Mouse (Mus musculus): ENCODE measurements at regions not wholly inside any gene's neighbourhood (a gene's known extent, or its start where the extent isn't known, plus 50 kb on each side); places are given as distances from the start of the nearest gene placed in this dataset.

- no peak overlapping the region for H3K27ac ChIP-seq (ENCODE audit: insufficient read depth, low read length)
- H3K4me1 ChIP-seq (ENCODE audit: control insufficient read depth, insufficient read depth, low read length), result no peaks in the 10 kb centered on the region
- no peak overlapping the region for H3K4me3 ChIP-seq (ENCODE audit: insufficient read depth, low read length)
- TF ChIP-seq CTCF (IDR thresholded peaks at IDR 0.05; ENCODE audit: borderline replicate concordance, insufficient read depth, low read length) (no peak), POLR2A (IDR thresholded peaks at IDR 0.05; ENCODE audit: low read depth, low read length) (no peak)
Measured at GRCm38 (mm10) chr10:67689944-67690670, 141.4 kb upstream of the Ado start.

GRCm38 (mm10) chr10:67679382-67679781 lies 130.6 kb upstream of the Ado start:
- no peak overlapping the region for H3K27ac ChIP-seq (ENCODE audit: insufficient read depth, low read length)
- H3K4me3 ChIP-seq (ENCODE audit: insufficient read depth, low read length), result no peak overlapping the region
- TF ChIP-seq POLR2A (IDR thresholded peaks at IDR 0.05; ENCODE audit: low read depth, low read length) (no peak), CTCF (IDR thresholded peaks at IDR 0.05; ENCODE audit: borderline replicate concordance, insufficient read depth, low read length) (no peak)
- H3K4me1 ChIP-seq (ENCODE audit: control insufficient read depth, insufficient read depth, low read length), result no peaks in the 10 kb centered on the region

- TF ChIP-seq CTCF (IDR thresholded peaks at IDR 0.05; ENCODE audit: borderline replicate concordance, insufficient read depth, low read length) (no peak), POLR2A (IDR thresholded peaks at IDR 0.05; ENCODE audit: low read depth, low read length) (no peak)
- Histone ChIP-seq H3K4me1 (ENCODE audit: control insufficient read depth, insufficient read depth, low read length) (no peaks in the 10 kb centered on the region), H3K4me3 (ENCODE audit: insufficient read depth, low read length) (no peak overlapping the region), H3K27ac (ENCODE audit: insufficient read depth, low read length) (no peak overlapping the region)
Measured at GRCm38 (mm10) chr10:67673450-67673849, 124.7 kb upstream of the Ado start.

GRCm38 (mm10) chr10:67672281-67672680 lies 123.5 kb upstream of the Ado start:
- H3K27ac ChIP-seq (ENCODE audit: insufficient read depth, low read length), result no peak overlapping the region
- no peak overlapping the region for H3K4me3 ChIP-seq (ENCODE audit: insufficient read depth, low read length)
- H3K4me1 ChIP-seq (ENCODE audit: control insufficient read depth, insufficient read depth, low read length), result no peaks in the 10 kb centered on the region
- TF ChIP-seq CTCF (IDR thresholded peaks at IDR 0.05; ENCODE audit: borderline replicate concordance, insufficient read depth, low read length) (no peak), POLR2A (IDR thresholded peaks at IDR 0.05; ENCODE audit: low read depth, low read length) (no peak)

GRCm38 (mm10) chr10:67669066-67669465 lies 120.3 kb upstream of the Ado start:
- TF ChIP-seq CTCF (IDR thresholded peaks at IDR 0.05; ENCODE audit: borderline replicate concordance, insufficient read depth, low read length) (no peak), POLR2A (IDR thresholded peaks at IDR 0.05; ENCODE audit: low read depth, low read length) (no peak)
- H3K4me1 ChIP-seq (ENCODE audit: control insufficient read depth, insufficient read depth, low read length), result no peaks in the 10 kb centered on the region
- no peak overlapping the region for H3K27ac ChIP-seq (ENCODE audit: insufficient read depth, low read length)
- H3K4me3 ChIP-seq (ENCODE audit: insufficient read depth, low read length), result no peak overlapping the region

GRCm38 (mm10) chr10:67663028-67663427 lies 114.3 kb upstream of the Ado start:
- Histone ChIP-seq H3K27ac (ENCODE audit: insufficient read depth, low read length) (no peak overlapping the region), H3K4me1 (ENCODE audit: control insufficient read depth, insufficient read depth, low read length) (no peaks in the 10 kb centered on the region), H3K4me3 (ENCODE audit: insufficient read depth, low read length) (no peak overlapping the region)
- TF ChIP-seq POLR2A (IDR thresholded peaks at IDR 0.05; ENCODE audit: low read depth, low read length) (no peak), CTCF (IDR thresholded peaks at IDR 0.05; ENCODE audit: borderline replicate concordance, insufficient read depth, low read length) (no peak)

GRCm38 (mm10) chr10:67661666-67662065 lies 112.9 kb upstream of the Ado start:
- Histone ChIP-seq H3K4me1 (ENCODE audit: control insufficient read depth, insufficient read depth, low read length) (no peaks in the 10 kb centered on the region), H3K4me3 (ENCODE audit: insufficient read depth, low read length) (no peak overlapping the region), H3K27ac (ENCODE audit: insufficient read depth, low read length) (no peak overlapping the region)
- TF ChIP-seq CTCF (IDR thresholded peaks at IDR 0.05; ENCODE audit: borderline replicate concordance, insufficient read depth, low read length) (no peak), POLR2A (IDR thresholded peaks at IDR 0.05; ENCODE audit: low read depth, low read length) (no peak)

- TF ChIP-seq POLR2A (IDR thresholded peaks at IDR 0.05; ENCODE audit: low read depth, low read length) (no peak), CTCF (IDR thresholded peaks at IDR 0.05; ENCODE audit: borderline replicate concordance, insufficient read depth, low read length) (no peak)
- Histone ChIP-seq H3K4me3 (ENCODE audit: insufficient read depth, low read length) (no peak overlapping the region), H3K27ac (ENCODE audit: insufficient read depth, low read length) (no peak overlapping the region), H3K4me1 (ENCODE audit: control insufficient read depth, insufficient read depth, low read length) (no peaks in the 10 kb centered on the region)
Measured at GRCm38 (mm10) chr10:67658005-67658545, 109.3 kb upstream of the Ado start.

- no peaks in the 10 kb centered on the region for H3K4me1 ChIP-seq (ENCODE audit: control insufficient read depth, insufficient read depth, low read length)
Measured at GRCm38 (mm10) chr10:67657305-67657704, 108.5 kb upstream of the Ado start.

GRCm38 (mm10) chr10:67654518-67654917 lies 105.8 kb upstream of the Ado start:
- TF ChIP-seq POLR2A (IDR thresholded peaks at IDR 0.05; ENCODE audit: low read depth, low read length), result no peak
- no peak for TF ChIP-seq CTCF (IDR thresholded peaks at IDR 0.05; ENCODE audit: borderline replicate concordance, insufficient read depth, low read length)
- no peak overlapping the region for H3K4me3 ChIP-seq (ENCODE audit: insufficient read depth, low read length)
- no peak overlapping the region for H3K27ac ChIP-seq (ENCODE audit: insufficient read depth, low read length)
- peaks cover 4% of the 10 kb centered on the region for H3K4me1 ChIP-seq (ENCODE audit: control insufficient read depth, insufficient read depth, low read length)

More at GRCm38 (mm10) chr10:67657305-67657704, 108.5 kb upstream of the Ado start:
- no peak for TF ChIP-seq POLR2A (IDR thresholded peaks at IDR 0.05; ENCODE audit: low read depth, low read length)
- Histone ChIP-seq H3K27ac (ENCODE audit: insufficient read depth, low read length) (no peak overlapping the region), H3K4me3 (ENCODE audit: insufficient read depth, low read length) (no peak overlapping the region)

All from embryonic fibroblast, embryonic 13.5 days (primary cell).